Comparison of ENCODE assay signal across 8 mouse cellular contexts in genomic region chr19:7420108-7420507, GRCm38 (mm10). TPM values are rescaled to one million over a fixed set of nuclear protein-coding genes. Genes with fewer than 3 reads are reported as not detected.
DNase-seq lines count a peak whose midpoint lies in the region; ATAC-seq and TF ChIP-seq lines count a peak whose summit lies in the region.

No protein-coding gene starts in this region.

- H3K27ac ChIP-seq in heart, embryonic 11.5 days (ENCODE audit: low read depth, low read length): no peak overlapping the region
- H3K27ac ChIP-seq in heart, adult 2 months: no peak overlapping the region
- no peak overlapping the region for H3K27ac ChIP-seq in thymus, adult 2 months (ENCODE audit: control insufficient read depth, insufficient read depth, low read length)
- no peak overlapping the region for H3K27ac ChIP-seq in limb, embryonic 11.5 days (replicated peaks; ENCODE audit: low read depth, low read length)

- peaks cover 69% of the 10 kb centered on the region for H3K4me1 ChIP-seq in heart, embryonic 11.5 days (ENCODE audit: control insufficient read depth, insufficient read depth, low read length)
- H3K4me1 ChIP-seq in heart, adult 2 months (ENCODE audit: control insufficient read depth, insufficient read depth, low read length): peaks cover 10% of the 10 kb centered on the region
- H3K4me1 ChIP-seq in thymus, adult 2 months (replicated peaks; ENCODE audit: control insufficient read depth, insufficient read depth, low read length): peaks cover 26% of the 10 kb centered on the region
- peaks cover 55% of the 10 kb centered on the region for H3K4me1 ChIP-seq in limb, embryonic 11.5 days (ENCODE audit: control insufficient read depth, insufficient read depth, low read length)

- no peak for ATAC-seq in heart, embryonic 11.5 days (replicated peaks; ENCODE audit: insufficient number of reproducible peaks, low FRiP score, low TSS enrichment)
- no peak for ATAC-seq in limb, embryonic 11.5 days (ENCODE audit: insufficient number of reproducible peaks, low FRiP score, low TSS enrichment, low read depth)

- no peak for TF ChIP-seq POLR2A in heart, adult 2 months (IDR thresholded peaks at IDR 0.05; ENCODE audit: insufficient read depth, low read depth, low read length)
- TF ChIP-seq POLR2A in thymus, adult 2 months (IDR thresholded peaks at IDR 0.05; ENCODE audit: control insufficient read depth, extremely low read depth, insufficient read depth, low read length, poor library complexity): no peak

- no peak for TF ChIP-seq CTCF in heart, adult 2 months (IDR thresholded peaks at IDR 0.05)
- no peak for TF ChIP-seq CTCF in thymus, adult 2 months (IDR thresholded peaks at IDR 0.05; ENCODE audit: borderline replicate concordance, control insufficient read depth, extremely low read depth, insufficient read depth, low read length, poor library complexity)

- 0 out of 2 replicates have a peak, but pooled peaks cover 1% of the 10 kb centered on the region for H3K79me2 ChIP-seq in heart, adult 2 months (replicated peaks; ENCODE audit: control insufficient read depth, insufficient read depth, low read length)

- 63% methylated on average over 12 of the region's 12 CpGs for WGBS in heart, embryonic 11.5 days (ENCODE audit: insufficient replicate concordance)
- 68% methylated on average over 12 of the region's 12 CpGs for WGBS in heart, adult 2 months
- WGBS in thymus, adult 2 months: 80% methylated on average over 12 of the region's 12 CpGs
- WGBS in limb, embryonic 11.5 days: 67% methylated on average over 12 of the region's 12 CpGs

- no peaks in the 10 kb centered on the region for H3K9me3 ChIP-seq in heart, embryonic 11.5 days (replicated peaks; ENCODE audit: control insufficient read depth, low read length)
- H3K9me3 ChIP-seq in limb, embryonic 11.5 days (ENCODE audit: control insufficient read depth, low read length): no peaks in the 10 kb centered on the region

- H3K27me3 ChIP-seq in heart, embryonic 11.5 days (ENCODE audit: control insufficient read depth, insufficient read depth, low read length): no peaks in the 10 kb centered on the region
- H3K27me3 ChIP-seq in heart, adult 2 months (ENCODE audit: control insufficient read depth, insufficient read depth, low read length): no peaks in the 10 kb centered on the region
- H3K27me3 ChIP-seq in thymus, adult 2 months (ENCODE audit: control insufficient read depth, insufficient read depth, low read length): peaks cover 3% of the 10 kb centered on the region; the same call in 1 of the 2 replicates
- no peaks in the 10 kb centered on the region for H3K27me3 ChIP-seq in limb, embryonic 11.5 days (ENCODE audit: control insufficient read depth, insufficient read depth, low read length)

- peak overlapping the region; percentile 90 for H3K4me3 ChIP-seq in heart, embryonic 11.5 days (ENCODE audit: low read depth, low read length)
- H3K4me3 ChIP-seq in heart, adult 2 months: no peak overlapping the region
- no peak overlapping the region for H3K4me3 ChIP-seq in thymus, adult 2 months (ENCODE audit: control insufficient read depth, insufficient read depth, low read length)
- H3K4me3 ChIP-seq in limb, embryonic 11.5 days (ENCODE audit: low read depth, low read length): no peak overlapping the region

- H3K9ac ChIP-seq in heart, embryonic 11.5 days (ENCODE audit: low read depth, low read length): 0 out of 2 replicates have a peak overlapping the region, but pooled peaks have one; percentile 16
- no peak overlapping the region for H3K9ac ChIP-seq in heart, adult 2 months (ENCODE audit: low read depth, low read length)
- H3K9ac ChIP-seq in limb, embryonic 11.5 days (ENCODE audit: low read length): peak overlapping the region; percentile 12

- peaks cover 16% of the 10 kb centered on the region for H3K36me3 ChIP-seq in heart, embryonic 11.5 days (ENCODE audit: control insufficient read depth, insufficient read depth, low read length)
- no peaks in the 10 kb centered on the region for H3K36me3 ChIP-seq in heart, adult 2 months (ENCODE audit: control insufficient read depth, insufficient read depth, low read length)
- H3K36me3 ChIP-seq in thymus, adult 2 months (ENCODE audit: control insufficient read depth, insufficient read depth, low read length): peaks cover 29% of the 10 kb centered on the region
- peaks cover 22% of the 10 kb centered on the region for H3K36me3 ChIP-seq in limb, embryonic 11.5 days (ENCODE audit: control insufficient read depth, insufficient read depth, low read length)

- H3K4me2 ChIP-seq in heart, embryonic 11.5 days: 0 out of 2 replicates have a peak overlapping the region, but pooled peaks have one; percentile 70
- peak overlapping the region; percentile 92; the same call in 1 of the 2 replicates for H3K4me2 ChIP-seq in limb, embryonic 11.5 days (ENCODE audit: low read depth, severe bottlenecking)

- TF ChIP-seq EP300 in heart, adult 2 months (IDR thresholded peaks at IDR 0.05; ENCODE audit: insufficient read depth, low read depth, low read length): no peak

- DNase-seq in heart, adult 2 months: no peak
- peak; percentile 1 for DNase-seq in thymus, postnatal 0 days (ENCODE audit: low spot score)
- DNase-seq in thymus, adult 2 months: no peak
- DNase-seq in limb, embryonic 11.5 days (ENCODE audit: low spot score): no peak
- DNase-seq in natural killer cell, adult 2 months (ENCODE audit: low spot score in 2 of 2): no peak
- DNase-seq in urinary bladder, adult 18-20 months (ENCODE audit: low spot score in 2 of 2): no peak
- no peak for DNase-seq in adrenal gland, adult 8-10 months

- intact Hi-C loops in heart, adult 2 months (cut with DNase I): no loop called here

RNA-seq across cellular contexts. Expression of gene 2700081O15Rik, which starts 2.7 kb away (rescaled TPM):
- 4.6 and 4.7 TPM in 2 replicates for polyA plus RNA-seq in heart, embryonic 11.5 days (2014; fragmentation: Nextera tagmentation; extraction: Ambion mirVana)
- 10 to 100 TPM; 13.1 to 13.4 TPM for total RNA-seq in heart, adult 2 months (2021)
- polyA plus RNA-seq in heart, adult 2 months (2012; rRNA removed): 16.4 and 25.7 TPM in 2 replicates
- 5.8 and 7.1 TPM in 2 replicates for polyA plus RNA-seq in thymus, postnatal 0 days (2015; fragmentation: Nextera tagmentation; extraction: Ambion mirVana)
- polyA plus RNA-seq in thymus, adult 2 months (2012; rRNA removed): 68.3 and 80.8 TPM in 2 replicates
- polyA plus RNA-seq in limb, embryonic 11.5 days (2014; fragmentation: Nextera tagmentation; extraction: Ambion mirVana): 10.4 and 10.6 TPM in 2 replicates
- 10 to 100 TPM; 20.2 to 29.5 (median 27.3) TPM for total RNA-seq in adrenal gland, adult 8-10 months (2022)

RNA-seq across cellular contexts. Expression of gene Spindoc, which starts 37.3 kb away (rescaled TPM):
- polyA plus RNA-seq in heart, embryonic 11.5 days (2014; fragmentation: Nextera tagmentation; extraction: Ambion mirVana): 11.9 and 26.6 TPM in 2 replicates
- 10 to 100 TPM; 11.6 to 14.0 TPM for total RNA-seq in heart, adult 2 months (2021)
- polyA plus RNA-seq in heart, adult 2 months (2012; rRNA removed): 12.4 and 13.4 TPM in 2 replicates
- 28.6 and 35.2 TPM in 2 replicates for polyA plus RNA-seq in thymus, postnatal 0 days (2015; fragmentation: Nextera tagmentation; extraction: Ambion mirVana)
- polyA plus RNA-seq in thymus, adult 2 months (2012; rRNA removed): 48.9 and 61.9 TPM in 2 replicates
- polyA plus RNA-seq in limb, embryonic 11.5 days (2014; fragmentation: Nextera tagmentation; extraction: Ambion mirVana): 35.1 and 47.9 TPM in 2 replicates
- total RNA-seq in adrenal gland, adult 8-10 months (2022): 10 to 100 TPM; 20.3 to 27.0 (median 25.5) TPM
